Mouse (Mus musculus): Measurements from ENCODE around the gene Iqsec2.

Iqsec2 gene

DNA sequence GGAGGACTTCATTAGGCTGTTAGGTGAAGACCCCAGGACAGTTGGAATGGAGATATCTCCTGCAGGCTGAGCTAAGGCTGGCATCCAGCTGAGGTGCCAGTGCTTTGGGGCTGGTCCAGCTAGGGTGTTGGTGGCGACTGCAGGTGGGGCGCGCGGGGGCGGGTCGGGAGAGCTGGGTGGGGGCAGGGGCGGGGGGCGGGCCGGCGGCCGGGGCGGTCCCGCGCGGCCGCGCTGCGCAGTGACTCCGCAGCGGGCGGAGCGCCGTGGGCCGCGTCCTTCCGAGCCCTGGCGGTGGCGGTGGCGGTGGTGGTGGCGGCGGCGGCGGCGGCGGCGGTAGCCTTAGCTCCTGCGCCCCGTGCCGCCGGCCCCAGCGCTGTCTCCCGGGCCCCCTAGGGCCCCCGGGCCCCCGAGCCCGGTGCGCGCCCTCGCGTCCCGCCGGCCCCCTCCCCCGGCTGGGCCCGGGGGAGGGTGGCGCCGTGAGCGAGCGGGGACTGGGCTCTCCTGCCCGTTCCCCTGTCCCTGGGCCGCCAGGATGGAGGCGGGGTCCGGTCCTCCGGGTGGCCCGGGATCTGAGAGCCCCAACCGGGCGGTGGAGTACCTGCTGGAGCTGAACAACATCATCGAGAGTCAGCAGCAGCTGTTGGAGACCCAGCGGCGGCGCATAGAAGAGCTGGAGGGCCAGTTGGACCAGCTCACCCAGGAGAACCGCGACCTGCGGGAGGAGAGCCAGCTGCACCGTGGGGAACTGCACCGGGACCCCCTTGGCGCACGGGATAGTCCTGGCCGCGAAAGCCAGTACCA is at the start of gene Iqsec2:
Gene Iqsec2 (plus strand): TSS at position 328 of the 801 bp plus-strand sequence.
- DNase-seq: peak; percentile 59 to 77

DNA sequence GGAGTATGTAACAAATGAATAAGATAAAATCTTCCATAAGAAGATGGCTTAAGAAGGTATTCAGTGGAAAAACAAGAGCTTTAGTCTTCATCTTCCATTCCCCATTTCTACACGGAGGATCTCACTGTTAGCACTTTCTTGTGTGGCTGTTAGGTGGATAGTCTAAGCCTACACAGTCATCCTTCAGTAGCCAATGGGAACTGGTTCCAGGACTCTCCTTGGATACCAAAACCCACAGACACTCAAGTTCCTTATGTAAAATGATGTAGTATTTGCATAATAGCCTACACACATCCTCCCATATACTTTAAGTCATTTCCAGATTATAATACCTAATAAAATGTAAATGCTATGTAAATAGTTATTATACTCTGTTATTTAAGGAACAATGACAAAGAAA is 46.5 kb upstream of the Iqsec2 start:
- no peak for DNase-seq

DNA sequence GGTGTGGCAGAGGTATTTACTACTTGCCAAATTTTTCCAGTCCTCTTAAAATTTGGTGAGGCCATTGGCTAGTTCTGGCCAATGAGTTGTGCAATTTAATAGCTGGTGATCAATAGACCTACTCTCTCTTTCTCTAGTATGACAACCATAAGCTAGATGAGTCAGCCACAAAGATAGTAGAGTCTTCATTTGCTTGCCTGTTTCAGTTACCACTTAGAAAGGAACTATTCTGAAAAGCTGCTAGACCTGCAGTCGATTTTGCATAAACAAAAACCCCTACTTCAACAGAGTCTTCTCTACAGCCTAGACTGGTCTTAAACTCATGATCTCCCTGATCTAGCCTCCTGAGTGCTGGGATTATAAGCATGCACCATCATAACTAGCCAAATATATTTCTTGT is 22.4 kb upstream of the Iqsec2 start:
- DNase-seq: no peak

DNA sequence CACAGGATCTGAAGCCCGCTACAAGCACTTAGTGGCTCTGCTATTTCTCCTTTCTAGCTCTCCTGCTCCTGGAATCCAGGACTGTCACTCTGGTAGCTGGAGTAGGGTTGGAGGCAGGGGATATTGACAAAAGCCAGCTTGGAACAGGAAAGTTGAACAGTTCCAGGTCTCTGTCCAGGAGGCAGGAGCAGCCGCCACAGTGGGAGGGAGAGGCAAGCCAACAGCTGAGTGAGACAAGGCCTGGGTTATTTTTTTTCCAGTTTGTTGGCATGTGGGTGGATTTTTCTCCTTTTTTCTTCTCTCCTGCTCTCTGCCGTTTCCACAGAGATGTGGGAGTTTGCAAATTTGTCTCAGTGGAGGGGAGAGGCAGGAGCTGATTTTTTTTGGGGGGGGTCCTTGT is 13.3 kb upstream of the Iqsec2 start:
- DNase-seq: peak; percentile 18 to 19

DNA sequence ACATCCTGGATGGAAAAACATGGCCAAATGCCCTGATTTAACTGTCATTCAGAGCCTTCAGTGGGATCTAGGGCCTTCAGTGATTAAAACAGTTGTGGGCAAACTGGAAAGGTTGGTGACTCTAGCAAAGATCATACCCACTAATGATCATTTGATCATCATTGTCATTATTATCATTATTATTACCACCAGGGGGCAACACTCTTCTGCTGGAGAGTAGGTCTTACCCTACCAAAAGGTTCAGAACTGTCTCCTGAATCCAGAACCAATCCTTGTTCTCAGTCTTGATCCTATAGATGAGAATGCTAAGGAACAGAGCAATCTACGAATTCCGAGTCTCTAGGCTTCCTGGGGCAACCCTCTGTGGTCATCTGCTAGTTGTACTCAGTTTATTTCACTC is 12.0 kb upstream of the Iqsec2 start:
- no peak for DNase-seq

DNA sequence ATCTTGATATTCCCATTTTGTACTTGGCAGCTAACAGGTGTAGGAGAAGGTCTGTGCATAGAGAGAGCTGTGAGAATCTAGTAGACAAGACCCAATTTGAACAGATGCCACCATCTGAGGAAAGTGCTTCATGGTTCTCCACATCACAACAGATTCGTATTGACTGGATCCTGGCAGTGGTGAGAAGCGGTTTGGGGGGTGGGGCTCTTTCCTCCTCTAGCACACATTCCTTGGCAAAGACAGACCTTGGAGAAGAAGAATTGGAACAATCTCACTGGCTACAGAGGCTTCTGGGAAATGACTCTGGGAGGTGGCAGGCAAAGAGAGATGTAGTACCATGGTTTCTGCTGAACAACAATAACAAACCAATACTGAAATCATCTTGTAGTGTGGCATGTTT is 8.9 kb upstream of the Iqsec2 start:
- no peak for DNase-seq

DNA sequence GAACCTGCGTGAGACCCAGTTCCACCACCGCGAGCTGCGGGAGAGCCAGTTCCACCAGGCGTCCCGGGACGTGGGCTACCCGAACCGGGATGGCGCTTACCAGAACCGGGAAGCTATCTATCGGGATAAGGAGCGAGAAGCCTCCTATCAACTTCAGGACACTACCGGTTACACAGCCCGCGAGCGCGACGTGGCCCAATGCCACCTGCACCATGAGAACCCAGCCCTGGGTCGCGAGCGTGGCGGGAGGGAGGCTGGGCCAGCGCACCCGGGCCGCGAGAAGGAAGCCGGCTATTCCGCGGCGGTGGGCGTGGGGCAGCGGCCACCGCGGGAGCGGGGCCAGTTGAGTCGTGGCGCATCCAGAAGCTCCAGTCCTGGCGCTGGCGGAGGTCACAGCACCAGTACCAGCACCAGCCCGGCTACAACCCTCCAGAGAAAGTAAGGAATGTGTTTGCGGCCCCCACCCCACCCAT is 710 bp downstream of the Iqsec2 start:
- peak; percentile 46 to 65 for DNase-seq

DNA sequence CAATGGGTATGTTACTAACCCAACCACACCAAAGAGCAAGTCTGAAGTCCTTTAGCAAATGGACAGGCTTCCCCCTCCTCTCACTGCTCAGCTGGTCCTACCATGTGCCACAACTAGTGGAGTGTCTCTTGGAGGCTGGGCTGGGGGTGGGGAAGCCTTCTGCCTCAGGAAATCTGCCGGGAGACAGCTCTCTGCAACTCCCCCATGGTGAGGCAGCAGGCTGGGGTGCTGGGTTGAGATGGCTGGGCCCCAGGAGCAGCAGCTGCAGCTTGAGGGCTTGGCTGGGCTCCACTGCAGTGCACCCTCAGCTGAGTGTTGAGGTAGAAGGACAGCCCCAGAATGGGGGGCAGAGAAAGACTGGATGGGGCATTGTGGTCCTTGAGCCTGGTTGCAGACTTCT is 2.1 kb downstream of the Iqsec2 start:
- DNase-seq: peak; percentile 64 to 72

DNA sequence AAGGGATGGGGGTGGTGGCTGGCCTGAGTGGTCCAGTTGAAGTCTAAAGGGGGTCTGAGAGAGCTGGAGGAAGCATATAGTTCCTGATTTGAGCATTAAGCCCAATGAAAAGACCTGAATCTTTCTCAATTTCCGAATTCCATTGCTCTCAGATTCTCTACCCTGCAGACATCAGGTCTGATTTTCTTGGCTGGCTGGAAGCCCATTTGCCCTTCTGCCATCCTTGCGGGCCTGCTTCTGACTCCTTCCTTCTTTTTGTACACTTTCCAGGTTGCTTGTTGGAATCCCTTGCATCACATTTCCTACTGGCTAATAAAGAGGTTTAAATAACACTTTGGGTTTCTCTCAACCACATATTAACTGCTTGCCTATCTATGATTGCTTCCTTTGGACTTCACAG is 2.6 kb downstream of the Iqsec2 start:
- peak; percentile 38 to 70 for DNase-seq

DNA sequence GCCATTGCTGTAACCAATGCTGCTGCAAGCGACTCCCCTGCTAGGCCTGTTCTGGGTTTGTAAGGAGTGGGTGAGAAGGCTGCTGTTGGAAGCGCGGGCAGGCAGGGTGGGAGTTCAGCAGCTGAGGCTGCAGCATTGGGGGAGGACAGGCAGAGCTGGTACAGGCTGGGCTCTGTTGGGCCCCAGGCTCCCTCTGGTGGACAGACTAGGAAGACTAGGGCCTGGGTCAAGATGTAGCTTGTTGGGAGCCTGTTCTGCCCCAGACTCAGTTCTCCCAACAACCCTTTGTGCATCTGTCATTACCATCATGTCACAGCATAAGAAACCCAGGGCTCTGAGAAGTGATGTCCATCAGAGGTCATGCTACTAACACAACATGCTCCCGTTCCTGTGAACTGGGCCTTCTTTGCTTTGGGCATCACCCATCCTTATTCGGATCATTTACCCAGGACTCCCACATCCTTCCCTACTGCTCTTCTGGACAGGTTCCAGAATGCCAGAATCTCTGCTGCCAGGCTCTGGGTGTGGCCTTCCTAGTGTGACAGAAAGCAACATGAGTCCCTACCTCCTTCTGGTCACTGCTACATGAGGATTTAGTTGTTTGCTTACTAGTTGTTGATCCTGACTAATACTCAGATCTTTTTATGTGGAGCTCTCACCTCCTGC is 3.5 kb downstream of the Iqsec2 start:
- peak; percentile 79 to 85 for DNase-seq

DNA sequence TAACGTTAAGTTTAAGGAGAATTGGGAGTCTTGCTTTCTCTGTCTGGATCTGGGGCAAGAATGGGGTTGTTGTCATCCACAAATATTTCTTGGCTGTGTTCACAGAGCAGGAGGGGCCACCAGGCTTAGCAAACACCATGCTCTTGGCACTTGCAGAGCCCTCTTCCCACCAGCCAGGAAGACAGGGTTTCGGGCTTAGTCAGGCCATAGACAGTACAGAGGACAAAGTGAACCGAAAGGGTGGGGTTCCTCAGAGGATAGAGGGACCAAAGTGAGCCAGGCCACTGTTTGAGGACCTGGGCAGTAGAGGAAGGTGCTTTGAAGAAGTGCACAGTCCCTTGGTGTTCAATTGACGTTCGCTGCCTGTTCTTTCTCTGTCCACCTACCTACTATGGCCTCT is 4.6 kb downstream of the Iqsec2 start:
- peak; percentile 53 to 66 for DNase-seq

DNA sequence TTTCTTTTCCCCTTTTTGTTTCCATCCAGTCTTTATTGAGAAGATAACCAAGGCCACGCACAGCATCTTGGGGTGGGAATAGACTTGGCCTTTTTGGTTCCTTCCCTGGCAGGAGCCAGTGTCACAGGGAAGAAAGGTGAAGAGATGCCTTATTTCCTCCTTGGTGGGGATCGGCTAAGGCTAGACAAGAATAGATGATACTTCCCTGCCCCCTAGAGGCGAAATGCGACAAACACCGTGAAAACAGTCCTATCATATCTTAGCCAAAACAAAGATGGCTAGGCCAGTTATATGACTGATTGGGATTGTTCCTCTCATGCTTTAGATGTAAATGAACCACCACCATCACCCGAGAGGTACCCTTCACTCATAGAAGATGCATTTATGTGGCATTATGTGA is 7.6 kb downstream of the Iqsec2 start:
- DNase-seq: peak; percentile 56 to 77

DNA sequence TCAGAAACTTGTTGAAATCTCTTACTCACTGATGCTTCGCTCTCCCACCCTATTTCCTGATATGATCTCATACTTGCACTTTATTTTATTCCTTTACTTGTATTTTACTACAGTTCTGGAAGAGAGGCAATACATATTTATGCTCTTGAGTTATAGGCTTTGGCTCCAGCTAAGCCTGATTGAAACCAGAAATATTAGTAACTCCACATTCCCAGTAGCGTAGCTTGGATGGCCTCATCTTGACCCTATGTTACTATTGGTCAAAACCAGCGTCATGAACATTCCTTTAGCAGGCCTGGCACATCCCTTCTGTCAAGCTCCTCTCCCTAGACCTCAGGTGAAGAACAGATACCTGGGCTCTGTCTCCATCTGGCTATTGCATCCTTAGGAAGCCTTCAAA is 14.2 kb downstream of the Iqsec2 start:
- no peak for DNase-seq

DNA sequence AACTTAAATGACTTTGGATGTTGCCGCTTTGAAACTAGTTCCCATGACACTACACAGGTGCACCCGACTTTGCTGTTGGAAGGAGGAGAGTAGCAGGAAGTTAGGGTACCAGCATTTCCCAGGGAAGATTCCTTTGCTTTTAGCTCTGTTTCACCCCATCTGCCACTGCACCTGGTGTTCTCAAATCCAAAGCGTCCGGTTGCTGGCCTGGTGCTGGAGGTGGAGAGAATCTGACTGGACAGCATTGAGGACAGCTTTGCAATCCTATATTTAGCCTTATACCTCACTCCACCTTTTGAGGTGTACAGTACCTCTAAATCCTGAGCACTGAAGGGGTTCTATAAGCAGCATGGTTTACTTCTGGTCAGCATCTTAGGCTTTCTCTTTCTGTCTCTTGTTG is 17.3 kb downstream of the Iqsec2 start:
- peak; percentile 52 to 70 for DNase-seq

DNA sequence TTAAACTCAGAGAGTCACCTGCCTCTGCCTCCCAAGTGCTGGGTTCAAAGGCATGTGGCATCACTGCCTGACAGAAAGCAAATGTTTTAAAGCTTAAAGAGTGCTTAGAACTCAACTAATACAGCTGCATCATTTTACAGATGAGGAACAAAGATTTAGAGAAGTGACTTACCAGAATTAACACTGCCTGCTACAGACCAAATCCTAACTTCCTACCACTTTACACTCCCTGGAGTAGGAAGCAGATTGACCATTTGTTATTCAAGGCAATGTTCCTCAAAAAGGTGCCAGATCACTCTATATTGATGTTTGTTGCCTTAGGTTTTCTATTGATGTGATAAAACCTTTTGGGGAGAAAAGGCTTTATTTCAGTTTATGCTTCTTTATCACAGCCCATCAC is 20.0 kb downstream of the Iqsec2 start:
- no peak for DNase-seq

DNA sequence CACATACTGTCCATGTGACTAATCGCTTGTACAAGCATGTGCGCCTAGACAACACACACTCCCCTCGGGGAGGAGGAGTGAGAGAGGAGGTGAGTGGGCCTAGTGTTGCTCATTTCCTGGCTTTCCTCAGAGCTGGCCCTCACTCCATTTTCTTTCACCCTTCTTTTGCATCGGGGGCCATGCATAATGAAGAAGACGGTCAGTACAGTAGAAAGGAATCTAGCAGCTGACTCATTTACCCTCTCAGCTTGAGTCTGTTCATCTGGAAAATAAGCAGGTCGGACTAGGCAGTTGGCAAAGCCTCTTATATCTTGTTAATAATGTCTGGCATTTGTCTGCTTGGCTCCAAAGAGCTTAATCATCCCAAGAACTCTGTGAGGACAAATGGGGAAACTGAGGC is 22.1 kb downstream of the Iqsec2 start:
- DNase-seq: no peak

DNA sequence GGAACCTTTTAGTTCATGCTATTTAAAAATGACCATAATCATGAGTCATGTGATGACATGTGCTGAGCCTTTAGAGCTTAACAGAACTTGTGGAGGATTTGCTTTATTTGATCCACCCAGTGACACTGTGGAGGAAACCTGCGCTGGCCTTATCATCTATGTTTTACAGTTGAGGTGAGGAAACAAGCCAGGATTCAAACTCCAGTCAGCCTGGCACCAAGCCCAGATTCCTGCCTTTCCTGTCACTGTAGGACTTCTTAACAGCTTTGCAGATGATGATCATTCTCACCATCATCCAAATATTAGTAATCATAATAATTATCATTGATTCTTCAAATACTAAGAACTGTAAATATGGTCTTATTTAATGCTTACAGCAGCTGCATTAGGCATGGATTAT is 24.5 kb downstream of the Iqsec2 start:
- peak; percentile 39 to 74 for DNase-seq

DNA sequence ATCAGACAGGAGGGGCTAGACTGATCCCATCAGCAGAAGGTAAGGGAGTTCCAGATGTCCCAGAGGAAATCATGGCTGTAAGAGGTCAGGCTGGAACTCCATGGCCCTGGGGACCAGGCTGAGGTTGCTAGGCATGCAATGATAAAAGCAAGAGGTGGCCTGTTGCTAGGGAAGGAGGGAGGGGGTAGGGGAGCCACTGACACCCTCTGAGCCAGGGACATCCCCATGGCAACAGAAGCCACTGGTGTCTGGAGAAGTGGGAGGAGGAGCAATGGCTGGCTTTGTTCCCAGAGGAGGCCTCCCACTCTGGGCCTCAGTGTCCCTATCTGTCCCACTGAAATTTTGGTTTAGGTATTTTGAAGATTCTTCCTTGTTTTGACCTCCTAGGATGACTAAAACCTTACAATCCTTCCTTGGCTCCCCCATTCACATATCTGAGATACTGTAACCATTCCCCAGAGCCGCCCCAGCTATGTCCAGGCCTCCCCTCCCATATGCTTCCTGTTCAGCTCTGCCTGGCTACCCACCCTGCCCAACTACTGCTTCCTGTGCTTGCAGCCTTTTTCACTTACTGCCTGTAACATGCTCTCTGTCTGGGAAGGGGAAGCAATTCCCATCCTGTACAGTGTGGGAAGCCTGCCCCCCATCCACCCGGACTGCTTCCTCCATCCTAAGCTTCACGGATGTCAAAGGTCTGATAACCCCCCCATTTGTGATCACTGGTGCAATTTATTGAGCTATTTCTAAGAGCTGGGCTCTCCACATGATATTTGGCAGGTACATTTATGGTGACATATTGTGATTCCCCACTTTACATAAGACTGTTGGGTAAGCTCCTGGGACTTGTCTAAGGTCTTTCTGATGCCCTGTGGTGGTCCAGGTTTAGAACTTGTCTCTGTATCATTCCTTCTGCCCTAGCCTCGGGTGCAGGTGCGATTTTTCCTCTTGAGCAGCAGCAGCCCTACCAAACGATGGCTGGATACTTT is 27.3 kb downstream of the Iqsec2 start:
- DNase-seq: peak in 1 of 2 experiments; percentile 34

DNA sequence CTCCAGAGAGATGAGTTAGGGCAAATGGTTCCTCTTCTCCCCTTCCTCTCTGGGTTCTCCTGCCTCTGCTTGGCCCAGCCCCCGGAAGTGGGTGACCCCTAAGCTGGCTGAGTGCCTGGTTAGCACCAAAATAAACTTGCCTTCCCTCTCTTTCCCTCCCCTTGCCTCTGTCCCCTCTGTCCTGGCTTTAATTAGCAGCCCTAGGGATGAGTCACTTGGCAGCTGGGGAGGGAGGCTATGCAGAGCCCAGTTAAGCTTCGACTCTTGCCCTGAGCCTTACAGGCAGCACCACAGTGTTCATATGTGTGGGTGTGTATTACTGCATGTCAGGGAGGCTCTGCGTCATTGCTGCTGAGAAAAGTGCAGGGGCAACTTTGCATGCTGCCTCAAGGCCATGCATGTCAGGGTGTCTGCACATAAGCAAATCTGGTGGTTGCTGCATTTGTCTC is 28.4 kb downstream of the Iqsec2 start:
- peak; percentile 54 to 66 for DNase-seq

DNA sequence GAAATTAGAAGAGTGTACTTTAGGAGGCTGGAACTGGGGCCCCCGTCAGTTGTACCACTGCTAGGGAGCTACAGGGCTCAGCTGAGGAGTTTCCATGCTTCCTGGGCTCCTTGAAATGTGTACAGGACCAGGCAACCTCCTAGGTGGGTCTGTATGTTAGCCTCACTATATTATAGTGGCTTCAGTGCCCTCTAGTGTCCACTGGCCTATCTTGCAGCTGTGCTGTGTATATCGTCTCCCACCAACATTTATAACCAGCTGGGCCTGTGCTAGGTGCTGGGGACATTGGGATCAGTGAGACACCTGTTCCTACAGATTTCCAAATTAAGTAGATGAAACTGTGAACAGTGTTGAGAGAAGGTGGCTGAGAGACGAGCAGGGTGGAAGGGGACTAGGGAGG is 31.2 kb downstream of the Iqsec2 start:
- peak; percentile 66 to 77 for DNase-seq

DNA sequence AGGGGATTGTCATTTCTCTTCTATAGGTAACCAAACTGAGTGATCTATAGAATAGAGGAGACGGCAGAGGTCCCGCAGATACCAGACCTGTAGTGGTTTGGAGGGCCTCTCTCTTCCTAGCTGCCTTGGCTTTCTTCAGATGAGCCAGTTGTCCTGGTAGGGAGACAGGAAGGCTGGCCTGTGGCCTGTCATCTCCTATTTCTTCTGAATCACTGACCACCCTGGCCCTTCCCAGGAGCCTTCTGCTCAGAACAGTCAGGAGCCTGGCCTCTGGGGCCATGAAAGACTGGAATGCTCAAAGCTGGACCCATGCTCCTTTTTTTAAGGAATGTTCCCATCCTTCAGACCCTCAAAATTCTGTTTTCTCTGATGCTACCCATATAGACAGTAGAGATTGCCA is 33.8 kb downstream of the Iqsec2 start:
- DNase-seq: peak; percentile 76 to 80

DNA sequence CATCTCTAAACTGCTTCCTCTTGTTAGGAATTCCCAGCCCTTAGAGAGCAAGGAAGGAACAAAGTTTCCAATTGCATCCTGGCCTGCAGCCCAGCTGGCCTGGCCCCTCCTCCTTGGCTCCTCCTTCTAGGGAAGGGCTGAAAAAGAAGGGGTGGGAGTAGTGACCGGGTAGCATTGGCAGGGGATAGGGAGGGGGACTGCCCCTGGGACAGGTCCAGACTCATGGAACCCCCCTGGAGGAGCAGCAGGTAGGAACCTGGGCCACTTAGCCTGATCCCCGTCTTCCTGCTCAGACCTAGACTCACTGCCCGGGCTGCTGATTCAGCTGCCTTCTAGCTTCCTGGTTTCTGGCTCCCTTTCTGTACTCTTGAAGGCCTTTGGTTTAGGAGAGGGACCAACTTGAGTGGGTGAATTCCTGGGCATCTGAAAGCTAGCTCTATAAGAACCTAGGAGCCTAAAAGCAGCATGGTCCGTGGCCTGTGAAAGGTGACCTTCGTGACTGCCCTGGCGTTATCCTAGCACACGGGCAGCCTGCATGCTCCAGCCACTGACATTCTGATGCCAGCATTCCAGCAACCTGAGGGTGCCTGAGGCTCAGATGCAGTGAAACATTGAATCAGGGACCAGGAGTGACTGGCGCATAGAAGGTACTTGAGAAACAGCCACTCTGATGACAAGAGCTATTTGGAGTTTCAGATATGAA is 34.9 kb downstream of the Iqsec2 start:
- DNase-seq: peak; percentile 64 to 77

Data from cerebellum, postnatal 25 days (tissue).